Mouse (Mus musculus) limb, embryonic 15.5 days (tissue): ENCODE results near the gene Fam163b. TPM values are rescaled to one million over a fixed set of nuclear protein-coding genes. Genes with fewer than 3 reads are reported as not detected.

Experiments used
- ATAC-seq: fragments of 200-750 bp; cut with Nextera tagmentation; 2 replicates; pipeline ENCODE4 v1.8.0; 2017; ENCODE audit warnings: low read depth, moderate TSS enrichment; ENCODE audit not compliant: insufficient number of reproducible peaks, low FRiP score, low TSS enrichment
- H3K27ac ChIP-seq: fragments of 300-500 bp; sonication (generic); 2 replicates; pipeline ENCODE4 v1.5.1; 2015; ENCODE audit warnings: moderate library complexity, mild to moderate bottlenecking, inconsistent platforms
- H3K27me3 ChIP-seq: fragments of 300-500 bp; sonication (generic); 2 replicates; pipeline ENCODE4 v1.6.1; 2015; ENCODE audit warnings: inconsistent platforms
- H3K36me3 ChIP-seq: fragments of 300-500 bp; sonication (generic); 2 replicates; pipeline ENCODE4 v1.6.1; 2015; ENCODE audit warnings: inconsistent platforms
- H3K4me1 ChIP-seq: fragments of 300-500 bp; sonication (generic); 2 replicates; pipeline ENCODE4 v1.6.1; 2015; ENCODE audit warnings: inconsistent platforms
- H3K4me2 ChIP-seq: fragments of 300-500 bp; sonication (generic); 2 replicates; pipeline ENCODE4 v1.6.1; 2015; ENCODE audit warnings: mild to moderate bottlenecking, inconsistent platforms
- H3K4me3 ChIP-seq: fragments of 300-500 bp; sonication (generic); 2 replicates; pipeline ENCODE4 v1.5.1; 2015; ENCODE audit warnings: mild to moderate bottlenecking, inconsistent platforms
- H3K9ac ChIP-seq: fragments of 300-500 bp; sonication (generic); 2 replicates; pipeline ENCODE4 v1.6.1; 2015; ENCODE audit warnings: inconsistent platforms
- H3K9me3 ChIP-seq: fragments of 300-500 bp; sonication (generic); 2 replicates; pipeline ENCODE4 v1.6.1; 2016; ENCODE audit warnings: inconsistent platforms
- WGBS: fragments of 180-500 bp; shearing (Covaris S2); methylation state at CpG from one replicate; pipeline ENCODE4 v1.1.7; 2015; 5-methylcytosine and 5-hydroxymethylcytosine counted together
- polyA plus RNA-seq: library from polyadenylated mRNA; unstranded; fragments of >200 nt; fragmentation: Nextera tagmentation; extraction: Ambion mirVana; gene quantifications from 2 replicates; pipeline ENCODE4 v1.2.1, GENCODE M21; 2015

Fam163b gene
- polyA plus RNA-seq, 1 experiment from 2014 or later, result 0.08 TPM

DNA sequence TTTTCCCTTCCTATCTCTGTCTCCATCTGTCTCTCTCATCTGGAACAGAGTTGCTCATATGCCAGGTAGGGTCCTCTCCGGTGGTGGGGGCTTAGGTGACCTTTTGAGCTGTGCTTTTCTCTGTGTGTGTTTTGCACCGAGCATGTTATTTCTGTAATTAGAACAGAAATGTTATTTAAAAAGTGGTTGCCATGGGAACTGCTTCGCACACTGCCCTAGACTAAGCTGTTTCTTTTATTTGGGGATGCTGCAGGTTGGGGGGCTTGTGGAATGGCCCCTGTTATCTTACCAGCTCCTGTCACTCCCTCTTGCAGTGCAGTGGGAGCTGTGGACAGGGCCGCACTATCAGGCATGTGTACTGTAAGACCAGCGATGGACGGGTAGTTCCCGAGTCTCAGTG is 38.7 kb downstream of the Fam163b start:
- Histone ChIP-seq H3K4me1 (peaks cover under 1% of the 10 kb centered on the region; the same call in 1 of the 2 replicates), H3K27me3 (no peaks in the 10 kb centered on the region), H3K9me3 (no peaks in the 10 kb centered on the region), H3K27ac (no peak overlapping the region), H3K4me3 (no peak overlapping the region), H3K9ac (no peak overlapping the region), H3K4me2 (no peak overlapping the region), H3K36me3 (no peaks in the 10 kb centered on the region)
- ATAC-seq, result no peak
- WGBS, result 71% methylated on average over 7 of the region's 7 CpGs

DNA sequence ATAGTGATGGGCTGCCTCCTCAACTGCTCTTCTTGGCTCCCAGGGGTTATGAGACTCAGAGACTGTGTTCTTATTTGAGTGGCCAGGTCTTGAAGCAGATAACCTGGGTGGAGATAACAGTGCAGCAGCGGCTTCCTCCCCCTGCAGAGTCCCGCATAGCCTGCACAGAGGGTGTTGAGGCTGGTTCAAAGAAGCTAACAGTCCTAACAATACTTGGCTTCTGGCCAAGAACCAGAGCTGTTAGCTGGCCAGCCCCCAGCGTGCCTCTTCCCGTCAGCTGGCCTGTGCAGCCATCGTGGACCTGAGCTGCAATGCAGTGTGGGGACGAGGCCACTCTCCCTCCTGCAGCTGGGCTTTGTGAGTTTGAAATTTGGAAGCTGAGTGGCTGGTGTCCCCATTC is 44.5 kb downstream of the Fam163b start:
- H3K4me3 ChIP-seq, result no peak overlapping the region
- peaks cover 28% of the 10 kb centered on the region for H3K4me1 ChIP-seq
- peak overlapping the region; percentile 35; the same call in 1 of the 2 replicates for H3K27ac ChIP-seq
- H3K4me2 ChIP-seq, result no peak overlapping the region
- H3K9me3 ChIP-seq, result no peaks in the 10 kb centered on the region
- H3K9ac ChIP-seq, result no peak overlapping the region
- ATAC-seq, result no peak
- H3K36me3 ChIP-seq, result no peaks in the 10 kb centered on the region
- WGBS, result 10% methylated on average over 6 of the region's 6 CpGs
- 0 out of 2 replicates have a peak, but pooled peaks cover 5% of the 10 kb centered on the region for H3K27me3 ChIP-seq

DNA sequence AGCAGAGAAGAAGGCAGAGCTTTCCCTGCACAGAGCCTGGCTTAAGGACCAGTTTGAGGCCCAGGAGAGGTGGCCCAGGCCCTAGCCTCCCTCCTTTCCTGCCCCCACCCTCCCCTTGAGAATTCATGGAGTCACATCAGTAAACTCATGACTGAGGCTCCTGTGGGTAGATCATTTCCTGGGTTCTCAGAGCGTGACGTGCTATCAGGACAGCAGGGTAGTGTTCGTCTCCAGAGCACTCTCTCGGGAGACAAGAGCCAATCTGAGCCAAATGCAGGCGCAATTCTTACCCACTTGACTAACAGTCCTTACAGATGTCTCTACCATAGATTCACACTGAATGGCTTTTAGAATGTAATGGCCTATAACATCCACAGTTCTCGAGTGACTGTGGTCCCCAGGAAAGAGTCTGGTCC is 45.0 kb downstream of the Fam163b start:
- Histone ChIP-seq H3K36me3 (no peaks in the 10 kb centered on the region), H3K9me3 (no peaks in the 10 kb centered on the region), H3K4me2 (no peak overlapping the region), H3K4me1 (peaks cover 28% of the 10 kb centered on the region), H3K9ac (no peak overlapping the region), H3K27me3 (0 out of 2 replicates have a peak, but pooled peaks cover 5% of the 10 kb centered on the region), H3K27ac (no peak overlapping the region), H3K4me3 (no peak overlapping the region)
- WGBS, result 68% methylated on average over 6 of the region's 6 CpGs
- no peak for ATAC-seq

DNA sequence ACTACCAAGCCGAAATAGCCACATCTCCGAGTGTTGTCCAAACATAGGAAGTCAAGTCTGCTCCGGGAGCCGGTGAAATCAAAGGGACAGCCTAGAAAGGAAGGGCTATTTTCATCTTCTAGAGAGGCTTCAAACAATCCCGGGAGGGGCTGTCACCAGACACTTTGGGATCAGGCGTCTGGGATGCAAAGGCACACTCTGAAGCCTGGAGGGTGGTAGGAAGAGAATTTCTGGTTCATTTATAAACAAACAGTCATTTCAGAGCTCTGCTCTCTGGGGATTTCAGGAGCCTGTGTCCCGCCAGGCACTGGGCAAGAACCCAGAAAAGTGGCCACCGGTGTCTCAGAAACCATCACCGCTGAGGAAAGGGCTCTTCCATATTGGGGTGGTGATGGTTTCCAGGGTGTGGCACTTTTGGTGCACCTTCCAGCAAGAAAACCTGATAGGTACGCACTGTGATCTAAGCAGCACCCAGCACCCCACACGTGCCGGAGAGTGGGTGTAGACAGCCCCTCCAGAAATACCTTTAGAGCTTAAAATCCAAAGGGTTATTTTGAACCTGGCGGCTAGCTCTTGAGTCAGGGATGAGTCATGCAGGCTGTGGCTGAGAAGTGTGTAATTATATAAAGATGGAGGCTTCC is 45.8 kb downstream of the Fam163b start:
- H3K27ac ChIP-seq, result no peak overlapping the region
- H3K9ac ChIP-seq, result no peak overlapping the region
- ATAC-seq, result no peak
- H3K4me2 ChIP-seq, result no peak overlapping the region
- H3K4me1 ChIP-seq, result peaks cover 28% of the 10 kb centered on the region
- WGBS, result 49% methylated on average over 13 of the region's 13 CpGs
- no peaks in the 10 kb centered on the region for H3K9me3 ChIP-seq
- H3K27me3 ChIP-seq, result 0 out of 2 replicates have a peak, but pooled peaks cover 5% of the 10 kb centered on the region
- H3K4me3 ChIP-seq, result no peak overlapping the region
- no peaks in the 10 kb centered on the region for H3K36me3 ChIP-seq

DNA sequence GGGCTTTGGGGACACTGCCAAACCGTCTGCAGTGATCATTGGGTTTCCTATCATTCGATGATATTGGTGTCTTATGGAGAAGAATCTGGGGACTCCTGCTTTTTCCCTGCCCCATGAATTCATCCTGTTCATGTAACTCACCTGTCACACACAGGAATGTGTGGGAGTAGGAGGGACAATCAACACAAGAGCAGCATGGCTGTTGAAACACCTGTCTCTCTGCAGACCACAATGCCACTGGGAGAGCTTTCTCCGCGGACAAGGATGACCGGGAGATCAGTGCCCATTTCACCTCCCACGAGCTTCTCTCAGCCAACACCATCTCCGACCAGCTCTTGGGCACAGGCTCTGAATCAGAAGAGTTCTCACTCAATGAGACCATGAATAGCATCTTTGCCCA is 47.1 kb downstream of the Fam163b start:
- H3K27ac ChIP-seq, result no peak overlapping the region
- no peak for ATAC-seq
- 90% methylated on average over 7 of the region's 7 CpGs for WGBS
- 0 out of 2 replicates have a peak, but pooled peaks cover 5% of the 10 kb centered on the region for H3K27me3 ChIP-seq
- H3K4me3 ChIP-seq, result no peak overlapping the region
- no peaks in the 10 kb centered on the region for H3K36me3 ChIP-seq
- no peaks in the 10 kb centered on the region for H3K9me3 ChIP-seq
- H3K4me2 ChIP-seq, result no peak overlapping the region
- H3K9ac ChIP-seq, result no peak overlapping the region
- H3K4me1 ChIP-seq, result peaks cover 28% of the 10 kb centered on the region

DNA sequence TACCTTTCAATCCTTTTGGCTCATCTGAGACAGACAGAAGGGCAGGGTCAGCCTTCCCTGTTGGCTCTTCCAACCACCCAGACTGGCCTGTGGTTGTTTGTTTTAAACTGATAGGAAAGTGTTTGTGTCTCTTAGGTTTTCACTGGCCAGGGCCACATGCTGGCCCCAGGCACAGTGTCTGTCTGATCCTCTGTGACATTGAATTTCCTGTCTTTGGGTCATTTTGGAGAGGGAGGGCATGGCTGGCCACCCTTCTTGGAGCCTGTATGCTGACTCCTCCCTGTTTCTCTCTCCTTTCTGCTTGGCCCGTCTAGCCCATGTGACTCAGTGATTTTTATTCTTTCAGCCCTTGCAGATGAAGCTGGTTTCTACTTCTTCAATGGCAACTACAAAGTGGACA is 53.1 kb downstream of the Fam163b start:
- H3K4me3 ChIP-seq, result no peak overlapping the region
- no peak overlapping the region for H3K27ac ChIP-seq
- H3K4me1 ChIP-seq, result peaks cover 39% of the 10 kb centered on the region
- H3K9ac ChIP-seq, result no peak overlapping the region
- no peak for ATAC-seq
- WGBS, result 82% methylated on average over 1 of the region's 1 CpGs
- no peaks in the 10 kb centered on the region for H3K36me3 ChIP-seq
- no peaks in the 10 kb centered on the region for H3K27me3 ChIP-seq
- H3K4me2 ChIP-seq, result no peak overlapping the region
- H3K9me3 ChIP-seq, result no peaks in the 10 kb centered on the region

DNA sequence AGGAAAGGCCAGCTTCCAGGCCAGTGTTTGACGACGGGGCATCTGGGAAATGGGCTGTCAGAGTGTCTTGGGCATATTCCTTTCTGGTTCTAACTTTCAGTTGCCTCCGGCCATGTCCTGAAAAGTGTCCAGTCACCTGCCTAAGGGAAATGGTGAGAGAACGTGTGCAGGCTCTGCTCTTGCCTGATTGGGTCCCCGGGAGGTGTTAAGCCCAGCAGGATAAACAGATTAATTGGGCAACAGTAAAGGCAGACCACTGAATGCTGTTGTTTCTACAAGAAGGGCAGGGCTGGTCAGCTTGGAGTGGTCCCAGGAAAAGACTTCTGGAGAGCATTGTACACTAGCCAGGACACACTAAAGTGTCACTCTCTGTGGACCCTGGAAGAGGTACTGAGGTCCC is 53.6 kb downstream of the Fam163b start:
- H3K9ac ChIP-seq, result no peak overlapping the region
- WGBS, result 58% methylated on average over 5 of the region's 5 CpGs
- H3K27ac ChIP-seq, result no peak overlapping the region; the same call in 1 of the 2 replicates

DNA sequence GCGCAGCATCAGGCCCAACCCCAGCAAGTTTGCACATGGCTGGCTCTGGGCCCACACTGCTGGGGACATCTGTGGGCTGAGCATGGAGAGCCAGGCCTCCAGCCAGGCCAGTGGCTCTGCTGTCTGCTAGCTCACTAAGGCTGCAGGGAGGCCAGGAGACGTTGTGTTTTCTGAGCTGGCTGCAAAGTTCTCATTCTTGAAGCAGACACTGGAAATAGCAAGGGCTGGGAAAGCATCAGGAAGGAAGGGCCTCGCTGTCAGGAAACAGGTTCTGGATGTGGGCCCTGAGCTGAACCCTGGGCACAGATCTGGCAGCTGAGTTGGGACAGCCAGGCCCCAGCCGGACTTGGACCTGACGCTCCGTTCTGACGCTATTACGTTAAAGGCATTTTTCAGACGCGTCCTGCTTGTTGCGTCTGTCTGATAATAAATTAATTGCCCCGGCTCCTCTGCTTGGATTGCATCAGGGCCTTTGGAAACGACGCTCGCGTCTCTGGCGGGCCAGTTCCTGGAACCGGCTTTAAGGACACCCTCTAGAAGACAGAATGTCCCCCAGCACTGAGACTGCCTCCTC is 54.1 kb downstream of the Fam163b start:
- peaks cover 44% of the 10 kb centered on the region for H3K4me1 ChIP-seq
- no peak overlapping the region for H3K4me3 ChIP-seq
- no peak overlapping the region for H3K4me2 ChIP-seq
- H3K27ac ChIP-seq, result peak overlapping the region; percentile 24; the same call in 1 of the 2 replicates
- H3K36me3 ChIP-seq, result no peaks in the 10 kb centered on the region
- no peaks in the 10 kb centered on the region for H3K9me3 ChIP-seq
- no peak overlapping the region for H3K9ac ChIP-seq
- 45% methylated on average over 18 of the region's 18 CpGs for WGBS
- ATAC-seq, result no peak; the same call in 1 of the 2 replicates
- peaks cover 1% of the 10 kb centered on the region; the same call in 1 of the 2 replicates for H3K27me3 ChIP-seq

More for the DNA sequence above, 53.6 kb downstream of the Fam163b start:
- H3K27me3 ChIP-seq, result no peaks in the 10 kb centered on the region
- no peaks in the 10 kb centered on the region for H3K9me3 ChIP-seq
- H3K4me2 ChIP-seq, result no peak overlapping the region
- no peaks in the 10 kb centered on the region for H3K36me3 ChIP-seq
- H3K4me1 ChIP-seq, result peaks cover 44% of the 10 kb centered on the region
- no peak for ATAC-seq
- no peak overlapping the region for H3K4me3 ChIP-seq

DNA sequence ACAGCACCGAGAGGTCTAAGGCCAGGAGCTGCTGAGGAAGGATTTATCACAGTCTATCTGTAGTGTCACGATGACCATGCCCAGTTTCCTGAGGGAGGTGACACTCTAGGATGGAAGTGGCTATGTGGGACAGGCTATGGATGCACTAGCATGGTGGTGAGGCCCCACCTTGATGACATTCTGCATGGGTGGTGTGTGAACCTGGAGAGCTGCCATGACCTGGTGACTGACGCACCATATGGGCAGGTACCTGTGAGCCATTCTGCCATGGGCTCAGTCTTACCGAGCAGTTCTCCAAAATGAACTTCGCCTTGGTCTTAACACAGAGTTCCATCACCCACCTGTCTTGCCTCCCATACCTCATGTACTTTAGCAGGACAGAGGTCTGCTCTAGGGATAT is 54.7 kb downstream of the Fam163b start:
- peaks cover 44% of the 10 kb centered on the region for H3K4me1 ChIP-seq
- no peak for ATAC-seq
- no peak overlapping the region for H3K9ac ChIP-seq
- H3K9me3 ChIP-seq, result no peaks in the 10 kb centered on the region
- WGBS, result 79% methylated on average over 5 of the region's 5 CpGs
- no peak overlapping the region for H3K27ac ChIP-seq
- no peak overlapping the region for H3K4me3 ChIP-seq
- peaks cover 4% of the 10 kb centered on the region; the same call in 1 of the 2 replicates for H3K27me3 ChIP-seq
- no peaks in the 10 kb centered on the region for H3K36me3 ChIP-seq
- H3K4me2 ChIP-seq, result no peak overlapping the region

DNA sequence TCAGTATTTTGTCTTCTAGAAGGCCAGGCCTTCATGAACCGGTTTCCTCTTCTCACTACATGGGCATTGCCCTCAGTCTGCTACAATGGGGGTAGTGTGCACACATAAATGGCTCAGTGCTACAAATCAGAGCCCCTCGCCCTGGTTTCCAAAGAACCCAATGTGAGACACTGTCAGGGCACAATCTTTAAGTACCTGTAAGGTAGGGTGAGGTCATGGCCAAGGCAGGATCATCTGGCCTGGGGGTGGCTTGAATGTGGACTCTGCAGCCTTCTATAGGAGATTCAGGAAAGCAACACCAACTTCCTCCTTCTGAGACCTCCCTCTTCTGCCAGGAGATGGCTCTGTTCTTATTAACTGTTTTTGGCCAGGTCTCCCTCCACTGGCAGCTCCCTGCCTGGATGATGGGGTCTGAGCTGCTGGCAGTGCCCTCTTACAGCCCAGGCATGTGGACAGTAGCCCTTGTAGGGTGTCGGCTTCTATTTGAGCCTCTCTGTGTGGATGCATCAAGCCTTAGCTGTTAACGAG is 55.7 kb downstream of the Fam163b start:
- Histone ChIP-seq H3K9ac (no peak overlapping the region), H3K9me3 (no peaks in the 10 kb centered on the region), H3K4me1 (peaks cover 44% of the 10 kb centered on the region), H3K4me3 (no peak overlapping the region), H3K4me2 (no peak overlapping the region), H3K27me3 (peaks cover 10% of the 10 kb centered on the region; the same call in 1 of the 2 replicates), H3K27ac (no peak overlapping the region), H3K36me3 (no peaks in the 10 kb centered on the region)
- ATAC-seq, result no peak
- WGBS, result 81% methylated on average over 4 of the region's 4 CpGs

DNA sequence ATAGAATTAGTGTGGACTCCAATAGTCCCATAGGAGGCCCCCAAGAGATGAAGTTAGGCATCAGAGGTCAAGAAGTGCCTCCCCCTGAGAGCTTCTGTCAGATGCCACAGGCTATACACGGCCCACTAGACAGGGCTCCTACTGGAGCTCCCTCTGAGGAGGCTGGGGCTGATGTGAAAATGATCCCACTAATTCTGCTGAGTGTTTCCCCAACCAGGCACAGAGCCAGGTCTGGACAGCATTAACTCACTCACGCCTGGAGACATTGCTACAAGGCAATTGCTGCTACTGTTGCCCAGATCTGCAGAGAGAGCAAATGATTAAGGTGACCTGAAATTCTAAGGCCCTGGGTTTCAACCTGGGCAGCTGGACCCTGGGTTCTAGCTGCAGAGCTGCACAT is 56.5 kb downstream of the Fam163b start:
- 7% methylated on average over 2 of the region's 2 CpGs for WGBS
- Histone ChIP-seq H3K4me1 (peaks cover 47% of the 10 kb centered on the region), H3K27me3 (peaks cover 13% of the 10 kb centered on the region; the same call in 1 of the 2 replicates), H3K9me3 (no peaks in the 10 kb centered on the region), H3K4me2 (no peak overlapping the region), H3K36me3 (no peaks in the 10 kb centered on the region), H3K4me3 (no peak overlapping the region), H3K27ac (no peak overlapping the region), H3K9ac (no peak overlapping the region)
- ATAC-seq, result no peak

DNA sequence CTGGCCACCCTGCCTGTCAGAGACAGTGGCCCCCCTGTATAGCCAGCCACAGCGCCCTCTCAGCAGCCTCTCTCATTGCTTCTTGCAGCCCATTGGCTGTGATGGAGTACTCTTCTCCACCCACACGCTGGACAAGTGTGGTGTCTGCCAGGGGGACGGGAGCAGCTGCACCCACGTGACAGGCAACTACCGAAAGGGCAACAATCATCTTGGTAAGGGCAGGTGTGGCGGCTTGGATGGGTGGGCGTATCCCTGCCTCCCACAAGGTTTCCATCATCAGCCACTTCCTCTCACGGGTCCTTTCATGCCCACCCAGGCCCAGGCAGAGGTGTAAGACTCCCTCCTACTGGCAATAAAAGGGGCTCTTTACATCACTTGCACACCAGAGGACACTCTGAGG is 57.3 kb downstream of the Fam163b start:
- no peak overlapping the region for H3K9ac ChIP-seq
- no peak overlapping the region for H3K27ac ChIP-seq
- no peaks in the 10 kb centered on the region for H3K9me3 ChIP-seq
- no peaks in the 10 kb centered on the region for H3K36me3 ChIP-seq
- WGBS, result 27% methylated on average over 8 of the region's 8 CpGs
- H3K27me3 ChIP-seq, result peaks cover 13% of the 10 kb centered on the region; the same call in 1 of the 2 replicates
- ATAC-seq, result no peak
- H3K4me3 ChIP-seq, result no peak overlapping the region
- no peak overlapping the region for H3K4me2 ChIP-seq
- H3K4me1 ChIP-seq, result peaks cover 50% of the 10 kb centered on the region
